Mouse (Mus musculus): Measurements from ENCODE around the gene Rbpms2. TPM values are rescaled to one million over a fixed set of nuclear protein-coding genes. Genes with fewer than 3 reads are reported as not detected.

Gene Rbpms2
- polyA plus RNA-seq, 1 experiment from 2014 or later = 20.4 TPM

GRCm38 (mm10) chr9:65692466-65692865 lies 63.0 kb downstream of the Rbpms2 start:
- Histone ChIP-seq H3K27ac (ENCODE audit: low read length) (no peak overlapping the region), H3K9me3 (replicated peaks; ENCODE audit: control insufficient read depth, low read length) (no peaks in the 10 kb centered on the region), H3K4me3 (replicated peaks; ENCODE audit: low read length) (no peak overlapping the region), H3K27me3 (ENCODE audit: control insufficient read depth, insufficient read depth, low read length) (no peaks in the 10 kb centered on the region), H3K9ac (ENCODE audit: low read length) (no peak overlapping the region), H3K4me1 (ENCODE audit: control insufficient read depth, insufficient read depth, low read length) (no peaks in the 10 kb centered on the region), H3K36me3 (ENCODE audit: control insufficient read depth, insufficient read depth, low read length) (0 out of 2 replicates have a peak, but pooled peaks cover 3% of the 10 kb centered on the region), H3K4me2 (ENCODE audit: low read depth, low read length) (no peak overlapping the region)
- no peak for ATAC-seq (ENCODE audit: insufficient read depth, low FRiP score)
- WGBS = 37% methylated on average over 3 of the region's 3 CpGs

- H3K4me2 ChIP-seq (ENCODE audit: low read depth, low read length) = no peak overlapping the region
- 32% methylated on average over 5 of the region's 5 CpGs for WGBS
- H3K4me3 ChIP-seq (replicated peaks; ENCODE audit: low read length) = no peak overlapping the region
- ATAC-seq (ENCODE audit: insufficient read depth, low FRiP score) = 0 out of 2 replicates have a peak, but pooled peaks have one; percentile 23
- H3K27me3 ChIP-seq (ENCODE audit: control insufficient read depth, insufficient read depth, low read length) = no peaks in the 10 kb centered on the region
- 0 out of 2 replicates have a peak, but pooled peaks cover 3% of the 10 kb centered on the region for H3K36me3 ChIP-seq (ENCODE audit: control insufficient read depth, insufficient read depth, low read length)
- H3K27ac ChIP-seq (ENCODE audit: low read length) = no peak overlapping the region
- H3K9ac ChIP-seq (ENCODE audit: low read length) = no peak overlapping the region
- no peaks in the 10 kb centered on the region for H3K4me1 ChIP-seq (ENCODE audit: control insufficient read depth, insufficient read depth, low read length)
- no peaks in the 10 kb centered on the region for H3K9me3 ChIP-seq (replicated peaks; ENCODE audit: control insufficient read depth, low read length)
Measured at GRCm38 (mm10) chr9:65692959-65693603, 63.6 kb downstream of the Rbpms2 start.

- no peaks in the 10 kb centered on the region for H3K4me1 ChIP-seq (ENCODE audit: control insufficient read depth, insufficient read depth, low read length)
- H3K4me3 ChIP-seq (replicated peaks; ENCODE audit: low read length) = no peak overlapping the region
- peak; percentile 19; the same call in 1 of the 2 replicates for ATAC-seq (ENCODE audit: insufficient read depth, low FRiP score)
- no peaks in the 10 kb centered on the region for H3K36me3 ChIP-seq (ENCODE audit: control insufficient read depth, insufficient read depth, low read length)
- H3K9me3 ChIP-seq (replicated peaks; ENCODE audit: control insufficient read depth, low read length) = no peaks in the 10 kb centered on the region
- H3K9ac ChIP-seq (ENCODE audit: low read length) = no peak overlapping the region
- no peaks in the 10 kb centered on the region for H3K27me3 ChIP-seq (ENCODE audit: control insufficient read depth, insufficient read depth, low read length)
- H3K4me2 ChIP-seq (ENCODE audit: low read depth, low read length) = no peak overlapping the region
- 60% methylated on average over 3 of the region's 3 CpGs for WGBS
- H3K27ac ChIP-seq (ENCODE audit: low read length) = peak overlapping the region; percentile 48
Measured at GRCm38 (mm10) chr9:65695646-65696045, 66.2 kb downstream of the Rbpms2 start.

GRCm38 (mm10) chr9:65696337-65696736 lies 66.9 kb downstream of the Rbpms2 start:
- Histone ChIP-seq H3K9me3 (replicated peaks; ENCODE audit: control insufficient read depth, low read length) (no peaks in the 10 kb centered on the region), H3K4me1 (ENCODE audit: control insufficient read depth, insufficient read depth, low read length) (no peaks in the 10 kb centered on the region), H3K27ac (ENCODE audit: low read length) (peak overlapping the region; percentile 48), H3K4me2 (ENCODE audit: low read depth, low read length) (no peak overlapping the region), H3K36me3 (ENCODE audit: control insufficient read depth, insufficient read depth, low read length) (no peaks in the 10 kb centered on the region), H3K4me3 (replicated peaks; ENCODE audit: low read length) (no peak overlapping the region), H3K9ac (ENCODE audit: low read length) (no peak overlapping the region), H3K27me3 (ENCODE audit: control insufficient read depth, insufficient read depth, low read length) (no peaks in the 10 kb centered on the region)
- no peak for ATAC-seq (ENCODE audit: insufficient read depth, low FRiP score)

- H3K4me3 ChIP-seq (replicated peaks; ENCODE audit: low read length) = no peak overlapping the region
- H3K27me3 ChIP-seq (ENCODE audit: control insufficient read depth, insufficient read depth, low read length) = no peaks in the 10 kb centered on the region
- no peak overlapping the region for H3K4me2 ChIP-seq (ENCODE audit: low read depth, low read length)
- no peaks in the 10 kb centered on the region for H3K9me3 ChIP-seq (replicated peaks; ENCODE audit: control insufficient read depth, low read length)
- 85% methylated on average over 7 of the region's 7 CpGs for WGBS
- no peaks in the 10 kb centered on the region; the same call in 1 of the 2 replicates for H3K36me3 ChIP-seq (ENCODE audit: control insufficient read depth, insufficient read depth, low read length)
- H3K27ac ChIP-seq (ENCODE audit: low read length) = no peak overlapping the region
- H3K9ac ChIP-seq (ENCODE audit: low read length) = no peak overlapping the region
- H3K4me1 ChIP-seq (ENCODE audit: control insufficient read depth, insufficient read depth, low read length) = no peaks in the 10 kb centered on the region
- no peak for ATAC-seq (ENCODE audit: insufficient read depth, low FRiP score)
Measured at GRCm38 (mm10) chr9:65697356-65697755, 67.9 kb downstream of the Rbpms2 start.

GRCm38 (mm10) chr9:65697992-65698391 lies 68.5 kb downstream of the Rbpms2 start:
- no peak overlapping the region for H3K9ac ChIP-seq (ENCODE audit: low read length)
- H3K4me3 ChIP-seq (replicated peaks; ENCODE audit: low read length) = no peak overlapping the region
- no peak overlapping the region for H3K4me2 ChIP-seq (ENCODE audit: low read depth, low read length)
- no peaks in the 10 kb centered on the region for H3K27me3 ChIP-seq (ENCODE audit: control insufficient read depth, insufficient read depth, low read length)
- no peaks in the 10 kb centered on the region; the same call in 1 of the 2 replicates for H3K36me3 ChIP-seq (ENCODE audit: control insufficient read depth, insufficient read depth, low read length)
- ATAC-seq (ENCODE audit: insufficient read depth, low FRiP score) = no peak
- no peaks in the 10 kb centered on the region for H3K9me3 ChIP-seq (replicated peaks; ENCODE audit: control insufficient read depth, low read length)
- no peak overlapping the region for H3K27ac ChIP-seq (ENCODE audit: low read length)
- H3K4me1 ChIP-seq (ENCODE audit: control insufficient read depth, insufficient read depth, low read length) = no peaks in the 10 kb centered on the region

- Histone ChIP-seq H3K9ac (ENCODE audit: low read length) (no peak overlapping the region), H3K36me3 (ENCODE audit: control insufficient read depth, insufficient read depth, low read length) (peaks cover 7% of the 10 kb centered on the region; the same call in 1 of the 2 replicates), H3K4me1 (ENCODE audit: control insufficient read depth, insufficient read depth, low read length) (no peaks in the 10 kb centered on the region), H3K9me3 (replicated peaks; ENCODE audit: control insufficient read depth, low read length) (no peaks in the 10 kb centered on the region), H3K4me3 (replicated peaks; ENCODE audit: low read length) (no peak overlapping the region), H3K27me3 (ENCODE audit: control insufficient read depth, insufficient read depth, low read length) (no peaks in the 10 kb centered on the region), H3K27ac (ENCODE audit: low read length) (no peak overlapping the region), H3K4me2 (ENCODE audit: low read depth, low read length) (no peak overlapping the region)
- 85% methylated on average over 6 of the region's 6 CpGs for WGBS
- ATAC-seq (ENCODE audit: insufficient read depth, low FRiP score) = no peak
Measured at GRCm38 (mm10) chr9:65700504-65700903, 71.1 kb downstream of the Rbpms2 start.

GRCm38 (mm10) chr9:65702286-65702685 lies 72.8 kb downstream of the Rbpms2 start:
- Histone ChIP-seq H3K27ac (ENCODE audit: low read length) (no peak overlapping the region), H3K4me1 (ENCODE audit: control insufficient read depth, insufficient read depth, low read length) (no peaks in the 10 kb centered on the region), H3K27me3 (ENCODE audit: control insufficient read depth, insufficient read depth, low read length) (no peaks in the 10 kb centered on the region), H3K4me3 (replicated peaks; ENCODE audit: low read length) (no peak overlapping the region), H3K9me3 (replicated peaks; ENCODE audit: control insufficient read depth, low read length) (no peaks in the 10 kb centered on the region), H3K4me2 (ENCODE audit: low read depth, low read length) (no peak overlapping the region), H3K36me3 (ENCODE audit: control insufficient read depth, insufficient read depth, low read length) (peaks cover 7% of the 10 kb centered on the region), H3K9ac (ENCODE audit: low read length) (no peak overlapping the region)
- WGBS = 91% methylated on average over 9 of the region's 9 CpGs
- no peak for ATAC-seq (ENCODE audit: insufficient read depth, low FRiP score)

- H3K4me1 ChIP-seq (ENCODE audit: control insufficient read depth, insufficient read depth, low read length) = no peaks in the 10 kb centered on the region
- peaks cover 7% of the 10 kb centered on the region for H3K36me3 ChIP-seq (ENCODE audit: control insufficient read depth, insufficient read depth, low read length)
- H3K4me3 ChIP-seq (replicated peaks; ENCODE audit: low read length) = no peak overlapping the region
- H3K4me2 ChIP-seq (ENCODE audit: low read depth, low read length) = no peak overlapping the region
- no peak for ATAC-seq (ENCODE audit: insufficient read depth, low FRiP score)
- H3K9me3 ChIP-seq (replicated peaks; ENCODE audit: control insufficient read depth, low read length) = no peaks in the 10 kb centered on the region
- H3K27ac ChIP-seq (ENCODE audit: low read length) = no peak overlapping the region
- no peak overlapping the region for H3K9ac ChIP-seq (ENCODE audit: low read length)
- WGBS = 92% methylated on average over 7 of the region's 7 CpGs
- no peaks in the 10 kb centered on the region for H3K27me3 ChIP-seq (ENCODE audit: control insufficient read depth, insufficient read depth, low read length)
Measured at GRCm38 (mm10) chr9:65703241-65703640, 73.8 kb downstream of the Rbpms2 start.

Measured in stomach, embryonic 16.5 days (tissue).